Mouse (Mus musculus) neutrophil, adult 83 days (primary cell): ENCODE results near the gene Fam129a. TPM values are rescaled to one million over a fixed set of nuclear protein-coding genes. Genes with fewer than 3 reads are reported as not detected.

Experiments used
- total RNA-seq, 2 experiments: library from RNA; stranded (reverse); gene quantifications; one replicate each; pipeline ENCODE4 v1.2.4; 2023

The Fam129a gene
- 100 to 1,000 TPM; 187 to 189 TPM for total RNA-seq

DNA sequence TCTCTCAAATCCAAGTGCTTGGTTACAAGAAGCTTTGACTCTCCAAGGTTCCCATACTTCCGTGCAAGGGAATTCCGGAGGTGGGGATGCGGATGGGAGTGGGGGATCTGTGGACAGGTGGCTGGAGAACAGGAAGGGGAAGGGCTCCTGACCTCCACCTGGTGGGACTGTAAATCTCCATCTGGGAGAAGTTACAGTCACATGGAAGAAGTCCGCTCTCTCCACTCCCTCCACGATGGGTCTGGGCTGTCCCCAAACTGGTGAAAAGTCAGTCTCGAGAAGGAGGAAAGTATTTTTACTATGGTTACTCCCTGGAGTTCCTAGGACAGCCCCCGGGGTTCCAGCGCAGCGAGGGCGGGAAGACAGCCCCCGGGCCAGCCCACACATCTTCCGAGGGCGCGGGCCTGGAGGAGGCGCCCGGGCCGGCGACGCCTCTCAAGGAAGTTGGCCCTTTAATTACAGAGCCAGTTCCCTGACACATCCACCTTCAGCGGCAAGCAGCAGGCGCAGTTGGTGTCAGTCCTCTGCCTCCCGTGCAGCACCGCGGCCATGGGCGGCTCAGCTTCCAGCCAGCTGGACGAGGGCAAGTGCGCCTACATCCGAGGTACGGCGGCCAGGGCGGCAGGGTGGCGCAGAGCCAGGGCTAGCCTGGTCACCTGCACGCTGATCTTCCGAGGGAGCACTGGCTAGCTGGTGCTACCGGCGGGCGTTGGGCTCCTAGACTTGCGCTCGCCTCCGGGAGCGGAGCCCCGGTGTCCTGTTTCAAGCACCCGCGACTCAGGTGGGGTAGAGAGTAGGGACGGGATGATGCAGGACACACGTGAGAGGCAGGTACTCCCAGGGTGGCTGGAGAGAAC, at the start of gene Fam129a:
Gene Fam129a (plus strand): TSS at position 206 of the 857 bp plus-strand sequence.

GRCm38 (mm10) chr1:151754881-151755659, 184.1 kb downstream of the Fam129a start, which contains the start of gene Edem3:
Gene Edem3, plus strand, starts transcription at chr1:151755371.

Other genes starting within 250 kb of the Fam129a start
- gene Ivns1abp, start 226.7 kb upstream of the Fam129a start, total RNA-seq, result 10 to 100 TPM; 71.9 to 82.6 TPM
- 10 to 100 TPM; 16.3 to 17.1 TPM for gene Swt1, start 142.7 kb upstream of the Fam129a start, total RNA-seq
- 10 to 100 TPM; 23.4 to 25.9 TPM for gene Trmt1l, start 142.6 kb upstream of the Fam129a start, total RNA-seq
- gene Rnf2, start 70.2 kb upstream of the Fam129a start, total RNA-seq, result 10 to 100 TPM; 21.1 to 23.2 TPM
- gene Edem3, start 184.2 kb downstream of the Fam129a start, total RNA-seq, result 10 to 100 TPM; 15.5 to 16.1 TPM